Mouse (Mus musculus): ENCODE measurements around the gene Zfp263. TPM values are rescaled to one million over a fixed set of nuclear protein-coding genes. Genes with fewer than 3 reads are reported as not detected.

Zfp263 gene
- polyA plus RNA-seq, 1 experiment from 2014 or later, result 57.0 TPM

DNA sequence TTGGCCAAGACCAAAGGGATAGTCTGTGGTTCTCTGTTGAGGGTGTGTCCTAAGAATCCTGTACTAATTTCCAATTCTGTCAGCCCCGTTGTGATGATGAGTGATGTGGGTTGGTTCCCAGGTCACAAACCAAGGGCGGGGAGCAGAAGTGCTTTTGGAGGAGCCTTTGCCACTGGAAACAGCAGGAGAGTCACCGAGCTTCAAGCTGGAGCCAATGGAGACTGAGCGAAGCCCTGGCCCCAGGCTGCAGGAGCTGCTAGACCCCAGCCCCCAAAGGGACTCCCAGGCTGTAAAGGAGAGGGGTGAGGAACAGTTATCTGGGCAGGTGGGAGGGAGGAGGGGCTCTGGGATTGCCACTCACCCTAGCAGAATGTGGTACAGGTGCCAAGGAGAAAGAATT, 1.8 kb downstream of the Zfp263 start:
- Histone ChIP-seq H3K9ac (peak overlapping the region; percentile 45; the same call in 1 of the 2 replicates), H3K36me3 (ENCODE audit: poor library complexity, severe bottlenecking) (peaks cover 49% of the 10 kb centered on the region), H3K4me2 (peak overlapping the region; percentile 91), H3K4me3 (peak overlapping the region; percentile 91), H3K4me1 (peaks cover 27% of the 10 kb centered on the region), H3K9me3 (replicated peaks) (peaks cover 22% of the 10 kb centered on the region), H3K27me3 (no peaks in the 10 kb centered on the region), H3K27ac (no peak overlapping the region)
- no peak for ATAC-seq
- 97% methylated on average over 4 of the region's 4 CpGs for WGBS

DNA sequence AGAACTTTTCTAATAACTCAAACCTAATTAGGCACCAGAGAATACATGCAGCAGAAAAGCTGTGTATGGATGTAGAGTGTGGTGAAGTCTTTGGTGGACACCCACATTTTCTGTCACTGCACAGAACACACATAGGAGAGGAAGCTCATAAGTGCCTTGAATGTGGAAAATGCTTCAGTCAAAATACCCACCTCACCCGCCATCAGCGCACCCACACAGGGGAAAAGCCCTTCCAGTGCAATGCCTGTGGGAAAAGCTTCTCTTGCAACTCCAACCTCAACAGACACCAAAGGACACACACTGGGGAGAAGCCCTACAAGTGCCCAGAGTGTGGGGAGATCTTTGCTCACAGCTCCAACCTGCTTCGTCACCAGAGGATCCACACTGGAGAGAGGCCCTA, 5.1 kb downstream of the Zfp263 start:
- Histone ChIP-seq H3K9me3 (replicated peaks) (peaks cover 22% of the 10 kb centered on the region), H3K4me3 (no peak overlapping the region), H3K4me2 (no peak overlapping the region), H3K27ac (no peak overlapping the region), H3K4me1 (peaks cover 23% of the 10 kb centered on the region), H3K27me3 (no peaks in the 10 kb centered on the region), H3K36me3 (ENCODE audit: poor library complexity, severe bottlenecking) (peaks cover 70% of the 10 kb centered on the region), H3K9ac (no peak overlapping the region)
- ATAC-seq, result no peak
- 99% methylated on average over 3 of the region's 3 CpGs for WGBS

DNA sequence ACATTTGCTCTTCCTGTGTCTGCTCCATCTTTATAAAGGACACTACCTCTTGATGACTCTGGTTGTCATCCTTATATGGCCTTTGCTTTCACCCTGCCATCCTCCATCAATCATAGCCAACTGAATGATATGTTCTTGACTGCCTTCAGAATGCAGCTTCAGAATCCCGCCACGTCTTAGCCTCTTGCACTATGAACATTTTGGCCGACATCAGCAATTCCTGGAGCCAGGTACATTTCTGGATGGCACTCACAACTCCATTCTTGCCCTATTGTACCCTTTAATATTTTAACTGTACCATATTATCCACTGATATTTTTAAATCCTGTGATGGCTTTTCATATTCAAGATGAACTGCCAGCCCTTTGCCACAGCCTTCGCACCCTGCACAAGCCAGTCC, 27.7 kb downstream of the Zfp263 start:
- H3K4me3 ChIP-seq, result no peak overlapping the region
- ATAC-seq, result no peak
- H3K27ac ChIP-seq, result no peak overlapping the region
- H3K27me3 ChIP-seq, result no peaks in the 10 kb centered on the region
- H3K9ac ChIP-seq, result no peak overlapping the region
- no peaks in the 10 kb centered on the region for H3K9me3 ChIP-seq (replicated peaks)
- H3K36me3 ChIP-seq (ENCODE audit: poor library complexity, severe bottlenecking), result no peaks in the 10 kb centered on the region; the same call in 1 of the 2 replicates
- no peak overlapping the region for H3K4me2 ChIP-seq
- no peaks in the 10 kb centered on the region for H3K4me1 ChIP-seq
- 97% methylated on average over 4 of the region's 4 CpGs for WGBS

DNA sequence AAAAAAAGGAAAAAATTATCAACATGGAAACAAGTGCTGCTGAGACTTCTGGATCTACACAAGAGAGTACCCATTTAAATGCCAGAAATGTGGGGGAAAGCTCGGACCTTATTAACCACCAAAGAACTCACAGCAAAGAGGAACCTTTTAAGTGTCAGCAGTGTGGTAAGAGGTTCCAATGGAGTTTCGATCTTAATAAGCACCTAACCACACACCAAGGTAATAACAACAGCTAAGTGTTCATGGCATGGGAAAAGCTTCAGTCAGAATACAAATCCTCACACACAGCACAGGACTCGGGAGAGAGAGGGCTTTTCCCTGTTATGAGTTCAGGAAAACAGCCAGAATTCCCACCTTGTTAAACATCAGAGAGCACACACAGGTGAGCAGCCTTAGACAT, 32.5 kb downstream of the Zfp263 start:
- Histone ChIP-seq H3K9me3 (replicated peaks) (no peaks in the 10 kb centered on the region), H3K27ac (no peak overlapping the region), H3K4me1 (no peaks in the 10 kb centered on the region), H3K9ac (no peak overlapping the region), H3K4me3 (no peak overlapping the region), H3K36me3 (ENCODE audit: poor library complexity, severe bottlenecking) (no peaks in the 10 kb centered on the region), H3K27me3 (no peaks in the 10 kb centered on the region), H3K4me2 (no peak overlapping the region)
- 92% methylated on average over 3 of the region's 3 CpGs for WGBS
- ATAC-seq, result no peak

DNA sequence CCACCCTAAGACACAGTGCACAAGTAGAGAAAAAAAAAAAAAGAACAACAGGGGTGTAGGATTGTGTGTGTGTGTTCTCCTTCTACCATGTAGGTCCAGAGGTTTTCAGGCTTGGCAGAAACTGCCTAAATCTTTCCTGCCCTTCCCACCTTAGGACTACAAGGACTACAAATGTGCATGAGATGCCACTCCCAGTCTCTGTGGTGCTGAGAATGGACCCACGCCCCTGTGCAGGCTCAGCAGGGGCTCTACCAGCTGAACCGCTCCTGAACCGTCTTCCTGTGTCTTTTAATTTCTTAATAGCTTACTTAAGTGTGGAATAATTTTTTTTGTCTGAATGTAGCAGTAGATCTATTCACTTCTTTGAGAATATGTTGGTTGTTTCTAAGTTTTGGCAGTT, 34.1 kb downstream of the Zfp263 start:
- no peak overlapping the region for H3K27ac ChIP-seq
- H3K4me2 ChIP-seq, result no peak overlapping the region
- H3K4me1 ChIP-seq, result no peaks in the 10 kb centered on the region
- H3K36me3 ChIP-seq (ENCODE audit: poor library complexity, severe bottlenecking), result no peaks in the 10 kb centered on the region
- ATAC-seq, result no peak
- no peak overlapping the region for H3K4me3 ChIP-seq
- H3K27me3 ChIP-seq, result peaks cover 2% of the 10 kb centered on the region; the same call in 1 of the 2 replicates
- H3K9me3 ChIP-seq (replicated peaks), result no peaks in the 10 kb centered on the region
- no peak overlapping the region for H3K9ac ChIP-seq
- 67% methylated on average over 3 of the region's 3 CpGs for WGBS

DNA sequence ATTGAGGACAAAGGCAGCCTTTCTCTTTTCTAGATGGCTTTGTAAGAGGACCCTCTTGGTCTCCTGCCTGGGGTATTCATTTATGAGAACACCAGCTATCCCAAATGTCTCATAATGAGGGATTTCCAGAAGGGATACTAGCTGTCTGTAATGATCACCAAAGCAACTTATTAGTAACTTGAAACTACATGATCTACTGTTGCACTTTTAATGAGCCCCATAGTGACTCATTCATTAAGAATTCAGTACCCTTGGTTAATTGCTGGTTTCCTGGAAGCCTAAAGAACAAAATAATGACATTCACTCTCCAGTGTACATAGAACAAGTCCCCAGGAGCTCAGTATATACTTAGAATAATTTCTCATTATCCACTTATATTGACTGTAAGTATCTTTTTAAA, 37.3 kb downstream of the Zfp263 start:
- Histone ChIP-seq H3K9ac (no peak overlapping the region), H3K36me3 (ENCODE audit: poor library complexity, severe bottlenecking) (no peaks in the 10 kb centered on the region), H3K4me1 (no peaks in the 10 kb centered on the region), H3K4me3 (no peak overlapping the region), H3K27ac (no peak overlapping the region), H3K27me3 (peaks cover 4% of the 10 kb centered on the region; the same call in 1 of the 2 replicates), H3K4me2 (no peak overlapping the region), H3K9me3 (replicated peaks) (no peaks in the 10 kb centered on the region)
- no peak for ATAC-seq

DNA sequence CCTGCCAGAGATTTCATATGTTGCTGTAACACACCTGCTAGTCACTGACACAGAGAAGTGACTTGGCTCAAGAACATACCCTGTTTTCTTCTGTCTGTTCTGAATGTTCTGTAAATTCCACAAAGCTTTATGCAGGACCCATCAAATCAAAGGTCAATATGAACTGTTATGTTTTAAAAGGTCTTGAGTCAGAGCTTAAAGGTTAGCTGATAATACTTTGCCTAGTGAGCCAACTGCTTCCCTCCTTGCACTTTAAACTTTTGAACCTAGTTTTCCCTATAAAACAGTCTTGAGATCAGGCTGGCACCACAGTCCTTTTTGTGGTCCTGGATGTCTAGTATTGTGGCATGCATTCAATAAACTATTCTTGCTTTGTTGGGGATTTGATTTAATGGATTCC, 44.5 kb downstream of the Zfp263 start:
- Histone ChIP-seq H3K27ac (no peak overlapping the region), H3K4me1 (no peaks in the 10 kb centered on the region), H3K27me3 (no peaks in the 10 kb centered on the region), H3K36me3 (ENCODE audit: poor library complexity, severe bottlenecking) (no peaks in the 10 kb centered on the region), H3K4me3 (no peak overlapping the region), H3K9me3 (replicated peaks) (no peaks in the 10 kb centered on the region), H3K4me2 (no peak overlapping the region), H3K9ac (no peak overlapping the region)
- no peak for ATAC-seq

Other genes starting within 250 kb of the Zfp263 start
- not detected in 2 replicates for gene Olfr161, start 153.1 kb upstream of the Zfp263 start, polyA plus RNA-seq (2015; fragmentation: Nextera tagmentation; extraction: Ambion mirVana)
- not detected in 2 replicates for gene Mefv, start 26.0 kb upstream of the Zfp263 start, polyA plus RNA-seq (2015; fragmentation: Nextera tagmentation; extraction: Ambion mirVana)
- gene Olfr15, start 86.8 kb downstream of the Zfp263 start, polyA plus RNA-seq (2015; fragmentation: Nextera tagmentation; extraction: Ambion mirVana), result not detected in 2 replicates
- 1.3 and 1.6 TPM in 2 replicates for gene Zfp174, start 103.2 kb downstream of the Zfp263 start, polyA plus RNA-seq (2015; fragmentation: Nextera tagmentation; extraction: Ambion mirVana)
- 66.0 and 72.4 TPM in 2 replicates for gene Naa60, start 128.3 kb downstream of the Zfp263 start, polyA plus RNA-seq (2015; fragmentation: Nextera tagmentation; extraction: Ambion mirVana)
- 9.6 and 10.8 TPM in 2 replicates for gene Zfp597, start 140.5 kb downstream of the Zfp263 start, polyA plus RNA-seq (2015; fragmentation: Nextera tagmentation; extraction: Ambion mirVana)
- gene Gm20695, start 140.6 kb downstream of the Zfp263 start, polyA plus RNA-seq (2015; fragmentation: Nextera tagmentation; extraction: Ambion mirVana), result 3.9 and 5.7 TPM in 2 replicates
- 7.9 and 9.7 TPM in 2 replicates for gene 1700037C18Rik, start 164.6 kb downstream of the Zfp263 start, polyA plus RNA-seq (2015; fragmentation: Nextera tagmentation; extraction: Ambion mirVana)
- 30.3 and 35.5 TPM in 2 replicates for gene Cluap1, start 164.7 kb downstream of the Zfp263 start, polyA plus RNA-seq (2015; fragmentation: Nextera tagmentation; extraction: Ambion mirVana)
- 0.78 and 0.81 TPM in 2 replicates for gene Nlrc3, start 232.5 kb downstream of the Zfp263 start, polyA plus RNA-seq (2015; fragmentation: Nextera tagmentation; extraction: Ambion mirVana)